Mouse (Mus musculus): Measurements from ENCODE around the gene Tdp1.

DNA sequence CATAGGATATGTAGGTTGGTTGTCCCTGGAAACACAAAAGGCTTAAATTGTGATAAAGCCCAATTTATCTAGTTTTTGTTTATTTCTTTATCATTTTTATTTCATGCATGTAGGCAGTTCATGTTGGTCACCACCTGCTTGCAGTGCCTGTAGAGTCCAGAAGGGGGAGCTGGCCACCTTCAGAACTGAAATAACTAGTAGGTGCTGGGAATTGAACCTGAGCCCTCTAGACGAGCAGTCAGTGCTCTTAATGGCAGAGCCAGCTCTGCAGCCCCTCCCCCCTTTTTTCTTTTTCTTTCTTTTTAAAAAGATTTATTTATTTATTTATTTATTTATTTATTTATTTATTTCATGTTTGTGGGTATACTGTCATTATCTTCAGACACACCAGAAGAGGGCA is 89.3 kb downstream of the Tdp1 start:
- TF ChIP-seq ZC3H11A (IDR thresholded peaks at IDR 0.05; ENCODE audit: borderline replicate concordance, low read depth, low read length) (peak; percentile 74), HCFC1 (IDR thresholded peaks at IDR 0.05; ENCODE audit: borderline replicate concordance, insufficient read depth, low read length) (no peak), CHD2 (IDR thresholded peaks at IDR 0.05; ENCODE audit: low read depth, low read length) (no peak; the same call in 1 of the 2 replicates)
